Mouse (Mus musculus): ENCODE measurements around the gene Lhfp.
"Not testable (repeated sequence)": the region's sequence is repeated elsewhere in the genome, so short reads cannot be mapped to it uniquely, and the experiment has no call there.

Lhfp gene

GRCm38 (mm10) chr3:53277993-53278392, 236.7 kb downstream of the Lhfp start:
- DNase-seq (ENCODE audit: low spot score): peak; percentile 14

- not testable (repeated sequence) for DNase-seq (ENCODE audit: low spot score)
Measured at GRCm38 (mm10) chr3:53282005-53282404, 240.7 kb downstream of the Lhfp start.

GRCm38 (mm10) chr3:53284023-53284422, 242.7 kb downstream of the Lhfp start:
- no peak for DNase-seq (ENCODE audit: low spot score)

GRCm38 (mm10) chr3:53284471-53285177, 243.3 kb downstream of the Lhfp start:
- DNase-seq (ENCODE audit: low spot score): no peak

GRCm38 (mm10) chr3:53288662-53289061, 247.3 kb downstream of the Lhfp start:
- no peak for DNase-seq (ENCODE audit: low spot score)

GRCm38 (mm10) chr3:53289589-53290219, 248.4 kb downstream of the Lhfp start:
- no peak for DNase-seq (ENCODE audit: low spot score)

- DNase-seq (ENCODE audit: low spot score): no peak
Measured at GRCm38 (mm10) chr3:53291185-53291584, 249.9 kb downstream of the Lhfp start.

GRCm38 (mm10) chr3:53291945-53292344, 250.6 kb downstream of the Lhfp start:
- DNase-seq (ENCODE audit: low spot score): no peak

- DNase-seq (ENCODE audit: low spot score): no peak
Measured at GRCm38 (mm10) chr3:53292474-53292873, 251.1 kb downstream of the Lhfp start.

- no peak for DNase-seq (ENCODE audit: low spot score)
Measured at GRCm38 (mm10) chr3:53292979-53293378, 251.7 kb downstream of the Lhfp start.

- no peak for DNase-seq (ENCODE audit: low spot score)
Measured at GRCm38 (mm10) chr3:53293901-53294433, 252.6 kb downstream of the Lhfp start.

- DNase-seq (ENCODE audit: low spot score): peak; percentile 70
Measured at GRCm38 (mm10) chr3:53294855-53295254, 253.5 kb downstream of the Lhfp start.

- DNase-seq (ENCODE audit: low spot score): no peak
Measured at GRCm38 (mm10) chr3:53301866-53302265, 260.5 kb downstream of the Lhfp start.

GRCm38 (mm10) chr3:53304123-53304900, 263.0 kb downstream of the Lhfp start:
- no peak for DNase-seq (ENCODE audit: low spot score)

- DNase-seq (ENCODE audit: low spot score): no peak
Measured at GRCm38 (mm10) chr3:53305860-53306259, 264.5 kb downstream of the Lhfp start.

- DNase-seq (ENCODE audit: low spot score): no peak
Measured at GRCm38 (mm10) chr3:53308649-53309048, 267.3 kb downstream of the Lhfp start.

- DNase-seq (ENCODE audit: low spot score): no peak
Measured at GRCm38 (mm10) chr3:53310093-53310492, 268.8 kb downstream of the Lhfp start.

GRCm38 (mm10) chr3:53310615-53311014, 269.3 kb downstream of the Lhfp start:
- DNase-seq (ENCODE audit: low spot score): no peak
